Mouse (Mus musculus): ENCODE measurements around the gene Gm11111. TPM values are rescaled to one million over a fixed set of nuclear protein-coding genes. Genes with fewer than 3 reads are reported as not detected.

The Gm11111 gene
- polyA plus RNA-seq, 1 experiment from 2014 or later = not detected

GRCm38 (mm10) chr5:98552811-98553601, 511 bp downstream of the Gm11111 start:
- Histone ChIP-seq H3K4me3 (ENCODE audit: low read depth, low read length) (no peak overlapping the region), H3K9ac (replicated peaks; ENCODE audit: low read depth, low read length) (no peak overlapping the region), H3K4me1 (ENCODE audit: control insufficient read depth, insufficient read depth, low read length) (no peaks in the 10 kb centered on the region), H3K9me3 (ENCODE audit: control insufficient read depth, low read length) (no peaks in the 10 kb centered on the region), H3K4me2 (ENCODE audit: low read depth, low read length) (no peak overlapping the region), H3K27ac (ENCODE audit: low read depth, low read length) (no peak overlapping the region), H3K27me3 (ENCODE audit: control insufficient read depth, insufficient read depth, low read length) (no peaks in the 10 kb centered on the region), H3K36me3 (ENCODE audit: control insufficient read depth, insufficient read depth, low read length) (no peaks in the 10 kb centered on the region)
- ATAC-seq (ENCODE audit: low read depth) = no peak
- 76% methylated on average over 7 of the region's 7 CpGs for WGBS

- WGBS = 31% methylated on average over 4 of the region's 4 CpGs
- H3K4me2 ChIP-seq (ENCODE audit: low read depth, low read length) = no peak overlapping the region
- no peak for ATAC-seq (ENCODE audit: low read depth)
- no peak overlapping the region for H3K27ac ChIP-seq (ENCODE audit: low read depth, low read length)
- no peak overlapping the region for H3K4me3 ChIP-seq (ENCODE audit: low read depth, low read length)
- no peaks in the 10 kb centered on the region for H3K9me3 ChIP-seq (ENCODE audit: control insufficient read depth, low read length)
- no peaks in the 10 kb centered on the region for H3K27me3 ChIP-seq (ENCODE audit: control insufficient read depth, insufficient read depth, low read length)
- H3K36me3 ChIP-seq (ENCODE audit: control insufficient read depth, insufficient read depth, low read length) = no peaks in the 10 kb centered on the region
- H3K4me1 ChIP-seq (ENCODE audit: control insufficient read depth, insufficient read depth, low read length) = no peaks in the 10 kb centered on the region
- H3K9ac ChIP-seq (replicated peaks; ENCODE audit: low read depth, low read length) = no peak overlapping the region
These were observed 8.8 kb downstream of the Gm11111 start for GRCm38 (mm10) chr5:98561301-98561700.

GRCm38 (mm10) chr5:98562806-98563205, 10.3 kb downstream of the Gm11111 start:
- no peaks in the 10 kb centered on the region for H3K9me3 ChIP-seq (ENCODE audit: control insufficient read depth, low read length)
- H3K27ac ChIP-seq (ENCODE audit: low read depth, low read length) = no peak overlapping the region
- WGBS = 87% methylated on average over 9 of the region's 9 CpGs
- no peaks in the 10 kb centered on the region for H3K4me1 ChIP-seq (ENCODE audit: control insufficient read depth, insufficient read depth, low read length)
- ATAC-seq (ENCODE audit: low read depth) = no peak
- H3K9ac ChIP-seq (replicated peaks; ENCODE audit: low read depth, low read length) = no peak overlapping the region
- H3K4me2 ChIP-seq (ENCODE audit: low read depth, low read length) = no peak overlapping the region
- no peaks in the 10 kb centered on the region for H3K36me3 ChIP-seq (ENCODE audit: control insufficient read depth, insufficient read depth, low read length)
- no peaks in the 10 kb centered on the region for H3K27me3 ChIP-seq (ENCODE audit: control insufficient read depth, insufficient read depth, low read length)
- no peak overlapping the region for H3K4me3 ChIP-seq (ENCODE audit: low read depth, low read length)

GRCm38 (mm10) chr5:98563801-98564200, 11.3 kb downstream of the Gm11111 start:
- Histone ChIP-seq H3K27ac (ENCODE audit: low read depth, low read length) (no peak overlapping the region), H3K4me1 (ENCODE audit: control insufficient read depth, insufficient read depth, low read length) (no peaks in the 10 kb centered on the region), H3K36me3 (ENCODE audit: control insufficient read depth, insufficient read depth, low read length) (no peaks in the 10 kb centered on the region), H3K9me3 (ENCODE audit: control insufficient read depth, low read length) (no peaks in the 10 kb centered on the region), H3K9ac (replicated peaks; ENCODE audit: low read depth, low read length) (no peak overlapping the region), H3K4me2 (ENCODE audit: low read depth, low read length) (no peak overlapping the region), H3K27me3 (ENCODE audit: control insufficient read depth, insufficient read depth, low read length) (no peaks in the 10 kb centered on the region), H3K4me3 (ENCODE audit: low read depth, low read length) (no peak overlapping the region)
- WGBS = 33% methylated on average over 9 of the region's 9 CpGs
- no peak for ATAC-seq (ENCODE audit: low read depth)

- H3K4me1 ChIP-seq (ENCODE audit: control insufficient read depth, insufficient read depth, low read length) = no peaks in the 10 kb centered on the region
- no peak overlapping the region for H3K4me3 ChIP-seq (ENCODE audit: low read depth, low read length)
- no peak overlapping the region for H3K9ac ChIP-seq (replicated peaks; ENCODE audit: low read depth, low read length)
- no peaks in the 10 kb centered on the region for H3K27me3 ChIP-seq (ENCODE audit: control insufficient read depth, insufficient read depth, low read length)
- H3K36me3 ChIP-seq (ENCODE audit: control insufficient read depth, insufficient read depth, low read length) = no peaks in the 10 kb centered on the region
- no peak overlapping the region for H3K4me2 ChIP-seq (ENCODE audit: low read depth, low read length)
- H3K27ac ChIP-seq (ENCODE audit: low read depth, low read length) = no peak overlapping the region
- ATAC-seq (ENCODE audit: low read depth) = peak; percentile 41; the same call in 1 of the 2 replicates
- H3K9me3 ChIP-seq (ENCODE audit: control insufficient read depth, low read length) = no peaks in the 10 kb centered on the region
- 32% methylated on average over 6 of the region's 6 CpGs for WGBS
These were observed 14.1 kb downstream of the Gm11111 start for GRCm38 (mm10) chr5:98566461-98567193.

- H3K4me2 ChIP-seq (ENCODE audit: low read depth, low read length) = no peak overlapping the region
- H3K9me3 ChIP-seq (ENCODE audit: control insufficient read depth, low read length) = no peaks in the 10 kb centered on the region
- no peak overlapping the region for H3K4me3 ChIP-seq (ENCODE audit: low read depth, low read length)
- no peaks in the 10 kb centered on the region for H3K27me3 ChIP-seq (ENCODE audit: control insufficient read depth, insufficient read depth, low read length)
- no peak overlapping the region for H3K27ac ChIP-seq (ENCODE audit: low read depth, low read length)
- no peaks in the 10 kb centered on the region for H3K4me1 ChIP-seq (ENCODE audit: control insufficient read depth, insufficient read depth, low read length)
- 93% methylated on average over 4 of the region's 4 CpGs for WGBS
- no peak overlapping the region for H3K9ac ChIP-seq (replicated peaks; ENCODE audit: low read depth, low read length)
- ATAC-seq (ENCODE audit: low read depth) = no peak
- no peaks in the 10 kb centered on the region for H3K36me3 ChIP-seq (ENCODE audit: control insufficient read depth, insufficient read depth, low read length)
These were observed 16.0 kb downstream of the Gm11111 start for GRCm38 (mm10) chr5:98568481-98568880.

GRCm38 (mm10) chr5:98569029-98569513, 16.6 kb downstream of the Gm11111 start:
- Histone ChIP-seq H3K9me3 (ENCODE audit: control insufficient read depth, low read length) (no peaks in the 10 kb centered on the region), H3K27ac (ENCODE audit: low read depth, low read length) (no peak overlapping the region; the same call in 1 of the 2 replicates), H3K4me3 (ENCODE audit: low read depth, low read length) (no peak overlapping the region), H3K27me3 (ENCODE audit: control insufficient read depth, insufficient read depth, low read length) (no peaks in the 10 kb centered on the region), H3K4me2 (ENCODE audit: low read depth, low read length) (no peak overlapping the region), H3K4me1 (ENCODE audit: control insufficient read depth, insufficient read depth, low read length) (no peaks in the 10 kb centered on the region), H3K36me3 (ENCODE audit: control insufficient read depth, insufficient read depth, low read length) (no peaks in the 10 kb centered on the region), H3K9ac (replicated peaks; ENCODE audit: low read depth, low read length) (no peak overlapping the region)
- 69% methylated on average over 3 of the region's 3 CpGs for WGBS
- ATAC-seq (ENCODE audit: low read depth) = no peak

- H3K9me3 ChIP-seq (ENCODE audit: control insufficient read depth, low read length) = no peaks in the 10 kb centered on the region
- no peaks in the 10 kb centered on the region for H3K4me1 ChIP-seq (ENCODE audit: control insufficient read depth, insufficient read depth, low read length)
- 60% methylated on average over 4 of the region's 4 CpGs for WGBS
- no peak overlapping the region for H3K4me2 ChIP-seq (ENCODE audit: low read depth, low read length)
- H3K9ac ChIP-seq (replicated peaks; ENCODE audit: low read depth, low read length) = no peak overlapping the region
- no peaks in the 10 kb centered on the region for H3K36me3 ChIP-seq (ENCODE audit: control insufficient read depth, insufficient read depth, low read length)
- H3K27ac ChIP-seq (ENCODE audit: low read depth, low read length) = no peak overlapping the region
- H3K27me3 ChIP-seq (ENCODE audit: control insufficient read depth, insufficient read depth, low read length) = no peaks in the 10 kb centered on the region
- no peak overlapping the region for H3K4me3 ChIP-seq (ENCODE audit: low read depth, low read length)
- no peak for ATAC-seq (ENCODE audit: low read depth)
These were observed 19.9 kb downstream of the Gm11111 start for GRCm38 (mm10) chr5:98572392-98572791.

All from neural tube, embryonic 14.5 days (tissue).